Mouse (Mus musculus) forebrain, embryonic 12.5 days (tissue): ENCODE data around the gene Xpo4. TPM values are rescaled to one million over a fixed set of nuclear protein-coding genes. Genes with fewer than 3 reads are reported as not detected.

ENCODE experiments used
- ATAC-seq: fragments of 200-750 bp; cut with Nextera tagmentation; 2 replicates; pipeline ENCODE4 v1.8.0; 2017; ENCODE audit warnings: moderate TSS enrichment; ENCODE audit not compliant: low FRiP score
- H3K27ac ChIP-seq: fragments of 300-500 bp; sonication (generic); 2 replicates; pipeline ENCODE4 v1.5.1; 2016; ENCODE audit warnings: mild to moderate bottlenecking
- H3K27me3 ChIP-seq: fragments of 300-500 bp; sonication (generic); 2 replicates; pipeline ENCODE4 v1.6.1; 2016; ENCODE audit warnings: mild to moderate bottlenecking
- H3K36me3 ChIP-seq: fragments of 300-500 bp; sonication (generic); replicated peaks from 2 replicates; pipeline ENCODE4 v1.6.1; 2016; ENCODE audit warnings: mild to moderate bottlenecking
- H3K4me1 ChIP-seq: fragments of 300-500 bp; sonication (generic); 2 replicates; pipeline ENCODE4 v1.6.1; 2016
- H3K4me2 ChIP-seq: fragments of 300-500 bp; sonication (generic); 2 replicates; pipeline ENCODE4 v1.6.1; 2016; ENCODE audit warnings: mild to moderate bottlenecking, moderate library complexity
- H3K4me3 ChIP-seq: fragments of 300-500 bp; sonication (generic); replicated peaks from 2 replicates; pipeline ENCODE4 v1.5.1; 2016; ENCODE audit warnings: mild to moderate bottlenecking
- H3K9ac ChIP-seq: fragments of 300-500 bp; sonication (generic); 2 replicates; pipeline ENCODE4 v1.6.1; 2016; ENCODE audit warnings: mild to moderate bottlenecking
- H3K9me3 ChIP-seq: fragments of 300-500 bp; sonication (generic); 2 replicates; pipeline ENCODE4 v1.6.1; 2016
- WGBS: fragments of 180-500 bp; shearing (Covaris S2); methylation state at CpG from one replicate; pipeline ENCODE4 v1.1.7; 2016; 5-methylcytosine and 5-hydroxymethylcytosine counted together
- polyA plus RNA-seq: library from polyadenylated mRNA; unstranded; fragments of >200 nt; fragmentation: Nextera tagmentation; extraction: Ambion mirVana; gene quantifications from 2 replicates; pipeline ENCODE4 v1.2.1, GENCODE M21; 2016

The Xpo4 gene
- polyA plus RNA-seq, 1 experiment from 2014 or later, result 26.3 TPM

GRCm38 (mm10) chr14:57621699-57622098 lies 43.5 kb downstream of the Xpo4 start:
- Histone ChIP-seq H3K9ac (no peak overlapping the region), H3K4me3 (no peak overlapping the region), H3K4me2 (no peak overlapping the region), H3K27ac (no peak overlapping the region), H3K36me3 (peaks cover 14% of the 10 kb centered on the region), H3K9me3 (no peaks in the 10 kb centered on the region), H3K27me3 (no peaks in the 10 kb centered on the region), H3K4me1 (peaks cover 11% of the 10 kb centered on the region; the same call in 1 of the 2 replicates)
- no peak for ATAC-seq
- WGBS, result 58% methylated on average over 4 of the region's 4 CpGs

- Histone ChIP-seq H3K4me2 (no peak overlapping the region), H3K27ac (no peak overlapping the region), H3K36me3 (peaks cover 6% of the 10 kb centered on the region), H3K9me3 (no peaks in the 10 kb centered on the region), H3K4me3 (no peak overlapping the region), H3K27me3 (no peaks in the 10 kb centered on the region), H3K9ac (no peak overlapping the region), H3K4me1 (peaks cover 14% of the 10 kb centered on the region; the same call in 1 of the 2 replicates)
- WGBS, result 56% methylated on average over 4 of the region's 4 CpGs
- ATAC-seq, result no peak
Observed at GRCm38 (mm10) chr14:57620598-57621236, 44.5 kb downstream of the Xpo4 start.

DNA sequence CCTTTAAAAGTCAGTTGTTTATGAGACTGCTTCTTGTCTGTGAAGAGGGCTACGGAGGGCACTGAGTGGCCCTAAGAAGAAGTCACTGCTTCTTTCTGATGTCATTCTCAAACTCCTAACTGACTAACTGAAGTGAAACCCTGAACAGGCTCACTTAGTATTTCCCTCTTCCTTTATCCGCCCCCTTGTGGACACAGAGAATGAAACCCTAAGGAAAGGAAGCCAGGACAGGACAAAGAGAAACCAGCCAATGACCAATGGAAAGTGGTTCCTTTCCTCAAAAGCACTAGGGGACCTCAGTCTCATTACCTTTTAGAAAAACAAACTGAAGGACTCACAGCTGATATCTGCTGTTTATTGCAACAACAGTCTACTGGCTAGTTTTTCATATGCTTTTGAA lies 45.7 kb downstream of the Xpo4 start:
- no peak for ATAC-seq
- Histone ChIP-seq H3K36me3 (no peaks in the 10 kb centered on the region), H3K4me1 (peaks cover 15% of the 10 kb centered on the region; the same call in 1 of the 2 replicates), H3K4me2 (no peak overlapping the region), H3K27ac (no peak overlapping the region), H3K27me3 (no peaks in the 10 kb centered on the region), H3K4me3 (no peak overlapping the region), H3K9ac (no peak overlapping the region), H3K9me3 (no peaks in the 10 kb centered on the region)
- WGBS, result 48% methylated on average over 2 of the region's 2 CpGs

DNA sequence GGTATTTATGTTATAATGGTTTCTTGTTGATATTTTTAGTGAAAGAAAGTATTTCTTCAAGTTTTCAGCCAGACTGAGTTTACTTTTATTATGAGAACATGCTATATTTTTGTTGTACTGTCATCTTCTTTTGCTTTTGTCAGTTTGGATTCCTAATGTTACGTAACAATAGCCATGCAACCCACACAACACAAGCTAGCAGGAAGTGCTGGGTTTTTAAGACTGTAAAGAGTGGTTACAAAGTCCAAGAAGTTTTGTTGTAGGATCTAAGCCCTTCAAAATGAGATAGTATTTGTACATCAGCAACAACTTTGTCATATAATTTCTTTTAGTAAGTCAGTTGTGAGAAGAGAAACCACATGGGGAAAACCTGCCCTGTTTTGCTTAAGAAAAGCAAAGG lies 47.6 kb downstream of the Xpo4 start:
- H3K27me3 ChIP-seq, result no peaks in the 10 kb centered on the region
- no peak overlapping the region for H3K9ac ChIP-seq
- no peaks in the 10 kb centered on the region for H3K36me3 ChIP-seq
- no peak for ATAC-seq
- WGBS, result 98% methylated on average over 1 of the region's 1 CpGs
- peaks cover 15% of the 10 kb centered on the region; the same call in 1 of the 2 replicates for H3K4me1 ChIP-seq
- H3K4me3 ChIP-seq, result no peak overlapping the region
- no peaks in the 10 kb centered on the region for H3K9me3 ChIP-seq
- H3K4me2 ChIP-seq, result no peak overlapping the region
- H3K27ac ChIP-seq, result no peak overlapping the region

GRCm38 (mm10) chr14:57616339-57616965 lies 48.8 kb downstream of the Xpo4 start:
- Histone ChIP-seq H3K4me1 (peaks cover 8% of the 10 kb centered on the region; the same call in 1 of the 2 replicates), H3K4me2 (no peak overlapping the region), H3K4me3 (no peak overlapping the region), H3K36me3 (no peaks in the 10 kb centered on the region), H3K27me3 (no peaks in the 10 kb centered on the region), H3K9ac (no peak overlapping the region), H3K9me3 (no peaks in the 10 kb centered on the region), H3K27ac (no peak overlapping the region)
- no peak for ATAC-seq
- WGBS, result 77% methylated on average over 6 of the region's 6 CpGs

GRCm38 (mm10) chr14:57615828-57616227 lies 49.4 kb downstream of the Xpo4 start:
- H3K4me1 ChIP-seq, result peaks cover 13% of the 10 kb centered on the region
- H3K36me3 ChIP-seq, result no peaks in the 10 kb centered on the region
- H3K4me2 ChIP-seq, result no peak overlapping the region
- no peak for ATAC-seq
- H3K4me3 ChIP-seq, result no peak overlapping the region
- no peak overlapping the region; the same call in 1 of the 2 replicates for H3K27ac ChIP-seq
- WGBS, result 75% methylated on average over 6 of the region's 6 CpGs
- H3K27me3 ChIP-seq, result no peaks in the 10 kb centered on the region
- H3K9ac ChIP-seq, result no peak overlapping the region
- H3K9me3 ChIP-seq, result no peaks in the 10 kb centered on the region

DNA sequence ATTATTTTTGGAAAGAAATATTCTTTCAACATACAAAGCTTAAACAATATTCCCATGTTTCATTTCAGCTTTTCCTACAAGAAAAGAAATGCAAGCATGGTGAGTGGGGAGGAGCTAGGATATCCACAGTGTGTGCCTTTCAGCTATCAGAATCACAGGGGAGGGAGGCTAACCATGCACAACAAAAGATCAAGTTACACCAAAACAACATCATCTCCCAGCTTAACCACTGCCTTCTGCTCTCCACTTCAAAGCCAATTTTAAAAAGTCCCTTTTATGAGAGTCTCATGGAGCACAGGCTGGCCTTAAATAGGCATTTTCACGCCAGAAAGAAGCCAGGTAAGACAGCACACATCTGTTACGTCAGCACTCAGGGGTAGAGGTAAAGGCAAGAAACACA lies 54.2 kb downstream of the Xpo4 start:
- Histone ChIP-seq H3K36me3 (no peaks in the 10 kb centered on the region), H3K9me3 (no peaks in the 10 kb centered on the region), H3K4me3 (no peak overlapping the region), H3K27ac (peak overlapping the region; percentile 56; the same call in 1 of the 2 replicates), H3K4me1 (peaks cover 24% of the 10 kb centered on the region), H3K4me2 (no peak overlapping the region), H3K9ac (no peak overlapping the region), H3K27me3 (no peaks in the 10 kb centered on the region)
- WGBS, result 59% methylated on average over 2 of the region's 2 CpGs
- ATAC-seq, result no peak

GRCm38 (mm10) chr14:57609816-57610329 lies 55.4 kb downstream of the Xpo4 start:
- Histone ChIP-seq H3K9me3 (no peaks in the 10 kb centered on the region), H3K27ac (no peak overlapping the region), H3K9ac (no peak overlapping the region), H3K4me1 (peaks cover 21% of the 10 kb centered on the region), H3K36me3 (no peaks in the 10 kb centered on the region), H3K4me3 (no peak overlapping the region), H3K4me2 (no peak overlapping the region), H3K27me3 (no peaks in the 10 kb centered on the region)
- WGBS, result 83% methylated on average over 4 of the region's 4 CpGs
- ATAC-seq, result no peak

DNA sequence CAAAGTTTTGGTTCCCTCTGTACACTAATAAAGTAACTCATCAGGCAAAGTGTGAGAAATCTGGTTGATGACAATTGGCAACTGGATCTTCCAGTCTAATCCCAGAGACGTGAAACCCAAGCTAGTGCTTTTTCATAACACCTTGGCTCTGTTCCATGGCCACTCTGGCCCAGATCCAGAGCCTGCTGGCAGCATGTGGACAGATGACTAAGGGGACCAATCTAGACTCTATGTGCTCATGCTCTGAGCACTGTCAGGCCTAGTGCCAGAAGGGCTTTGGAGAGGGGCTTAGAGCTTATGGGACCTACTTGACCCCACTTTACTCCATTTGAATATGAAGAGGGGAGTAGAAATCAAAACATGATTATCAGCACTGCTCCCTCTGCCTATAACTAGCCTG lies 57.7 kb downstream of the Xpo4 start:
- H3K4me3 ChIP-seq, result no peak overlapping the region
- H3K9me3 ChIP-seq, result no peaks in the 10 kb centered on the region
- no peak overlapping the region for H3K4me2 ChIP-seq
- no peak overlapping the region for H3K27ac ChIP-seq
- WGBS, result 38% methylated on average over 1 of the region's 1 CpGs
- H3K4me1 ChIP-seq, result peaks cover 21% of the 10 kb centered on the region
- no peaks in the 10 kb centered on the region for H3K27me3 ChIP-seq
- no peak overlapping the region for H3K9ac ChIP-seq
- peak; percentile 71; the same call in 1 of the 2 replicates for ATAC-seq
- H3K36me3 ChIP-seq, result peaks cover 16% of the 10 kb centered on the region

- Histone ChIP-seq H3K4me3 (no peak overlapping the region), H3K27ac (no peak overlapping the region), H3K9ac (no peak overlapping the region), H3K9me3 (no peaks in the 10 kb centered on the region), H3K36me3 (peaks cover 21% of the 10 kb centered on the region), H3K27me3 (no peaks in the 10 kb centered on the region), H3K4me2 (no peak overlapping the region), H3K4me1 (peaks cover 21% of the 10 kb centered on the region)
- ATAC-seq, result no peak
- WGBS, result 86% methylated on average over 8 of the region's 8 CpGs
Observed at GRCm38 (mm10) chr14:57606663-57607365, 58.4 kb downstream of the Xpo4 start.

DNA sequence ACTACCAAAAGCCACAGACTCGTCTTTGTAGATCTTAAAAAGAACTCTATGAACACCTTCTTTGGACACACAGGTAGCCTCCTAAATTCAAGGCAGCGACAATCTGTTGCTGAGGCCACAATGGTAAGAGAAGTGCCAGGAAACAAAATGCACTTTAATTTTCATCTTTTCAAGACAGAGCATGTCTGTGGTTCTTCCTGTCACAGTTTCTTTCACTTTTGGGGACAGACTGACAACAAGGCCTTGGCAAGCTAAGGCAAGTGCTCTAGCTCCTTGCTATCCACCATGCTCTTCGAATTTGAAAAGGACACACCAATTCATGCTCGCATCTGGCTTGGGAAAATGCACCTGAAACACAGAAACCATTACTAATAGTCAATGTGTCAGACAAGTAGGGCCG lies 72.0 kb downstream of the Xpo4 start:
- no peaks in the 10 kb centered on the region for H3K9me3 ChIP-seq
- no peak for ATAC-seq
- H3K27ac ChIP-seq, result no peak overlapping the region
- no peak overlapping the region for H3K4me3 ChIP-seq
- no peak overlapping the region for H3K9ac ChIP-seq
- 93% methylated on average over 5 of the region's 5 CpGs for WGBS
- H3K27me3 ChIP-seq, result no peaks in the 10 kb centered on the region
- peaks cover 74% of the 10 kb centered on the region for H3K36me3 ChIP-seq
- H3K4me2 ChIP-seq, result no peak overlapping the region
- H3K4me1 ChIP-seq, result no peaks in the 10 kb centered on the region

- Histone ChIP-seq H3K27me3 (no peaks in the 10 kb centered on the region), H3K9me3 (no peaks in the 10 kb centered on the region), H3K27ac (no peak overlapping the region), H3K4me1 (no peaks in the 10 kb centered on the region), H3K4me3 (no peak overlapping the region), H3K9ac (no peak overlapping the region), H3K36me3 (peaks cover 71% of the 10 kb centered on the region), H3K4me2 (no peak overlapping the region)
- 94% methylated on average over 3 of the region's 3 CpGs for WGBS
- ATAC-seq, result no peak
Observed at GRCm38 (mm10) chr14:57591830-57592229, 73.4 kb downstream of the Xpo4 start.
